Mouse (Mus musculus) stomach, embryonic 14.5 days (tissue): ENCODE measurements around the gene Hmgb3. TPM values are rescaled to one million over a fixed set of nuclear protein-coding genes. Genes with fewer than 3 reads are reported as not detected.

ENCODE experiments used
- ATAC-seq: fragments of 200-750 bp; cut with Nextera tagmentation; 2 replicates; pipeline ENCODE4 v1.8.0; 2017; ENCODE audit warnings: low read depth, moderate TSS enrichment; ENCODE audit not compliant: insufficient number of reproducible peaks, insufficient read depth, low FRiP score
- H3K27ac ChIP-seq: fragments of 300-500 bp; sonication (generic); 2 replicates; pipeline ENCODE4 v1.5.1; 2014; ENCODE audit warnings: mild to moderate bottlenecking, low read length, moderate library complexity, mixed read lengths
- H3K27me3 ChIP-seq: fragments of 300-500 bp; sonication (generic); 2 replicates; pipeline ENCODE4 v1.6.1; 2014; ENCODE audit warnings: low read length, control low read depth, mixed read lengths; ENCODE audit not compliant: control insufficient read depth, insufficient read depth
- H3K36me3 ChIP-seq: fragments of 300-500 bp; sonication (generic); 2 replicates; pipeline ENCODE4 v1.6.1; 2014; ENCODE audit warnings: mild to moderate bottlenecking, control low read depth, low read length, moderate library complexity, mixed read lengths; ENCODE audit not compliant: control insufficient read depth, insufficient read depth
- H3K4me1 ChIP-seq: fragments of 300-500 bp; sonication (generic); 2 replicates; pipeline ENCODE4 v1.6.1; 2014; ENCODE audit warnings: low read length, control low read depth, mixed read lengths; ENCODE audit not compliant: control insufficient read depth, insufficient read depth
- H3K4me2 ChIP-seq: fragments of 300-500 bp; sonication (generic); replicated peaks from 2 replicates; pipeline ENCODE4 v1.6.1; 2014; ENCODE audit warnings: low read depth, low read length, control low read depth
- H3K4me3 ChIP-seq: fragments of 300-500 bp; sonication (generic); 2 replicates; pipeline ENCODE4 v1.5.1; 2014; ENCODE audit warnings: low read depth, low read length, control low read depth
- H3K9ac ChIP-seq: fragments of 300-500 bp; sonication (generic); replicated peaks from 2 replicates; pipeline ENCODE4 v1.6.1; 2014; ENCODE audit warnings: low read depth, mild to moderate bottlenecking, control low read depth, low read length, moderate library complexity, mixed read lengths
- H3K9me3 ChIP-seq: fragments of 300-500 bp; sonication (generic); 2 replicates; pipeline ENCODE4 v1.6.1; 2016; ENCODE audit warnings: low read depth, low read length, control low read depth; ENCODE audit not compliant: control insufficient read depth
- WGBS: fragments of 180-500 bp; shearing (Covaris S2); extraction: QIAGEN DNeasy Blood & Tissue Kit; methylation state at CpG from one replicate; pipeline ENCODE4 v1.1.7; 2014; 5-methylcytosine and 5-hydroxymethylcytosine counted together
- polyA plus RNA-seq: library from polyadenylated mRNA; unstranded; fragments of >200 nt; fragmentation: Nextera tagmentation; extraction: Ambion mirVana; gene quantifications from 2 replicates; pipeline ENCODE4 v1.2.1, GENCODE M21; 2014

Hmgb3 gene
- polyA plus RNA-seq, 1 experiment from 2014 or later = 171 TPM

DNA sequence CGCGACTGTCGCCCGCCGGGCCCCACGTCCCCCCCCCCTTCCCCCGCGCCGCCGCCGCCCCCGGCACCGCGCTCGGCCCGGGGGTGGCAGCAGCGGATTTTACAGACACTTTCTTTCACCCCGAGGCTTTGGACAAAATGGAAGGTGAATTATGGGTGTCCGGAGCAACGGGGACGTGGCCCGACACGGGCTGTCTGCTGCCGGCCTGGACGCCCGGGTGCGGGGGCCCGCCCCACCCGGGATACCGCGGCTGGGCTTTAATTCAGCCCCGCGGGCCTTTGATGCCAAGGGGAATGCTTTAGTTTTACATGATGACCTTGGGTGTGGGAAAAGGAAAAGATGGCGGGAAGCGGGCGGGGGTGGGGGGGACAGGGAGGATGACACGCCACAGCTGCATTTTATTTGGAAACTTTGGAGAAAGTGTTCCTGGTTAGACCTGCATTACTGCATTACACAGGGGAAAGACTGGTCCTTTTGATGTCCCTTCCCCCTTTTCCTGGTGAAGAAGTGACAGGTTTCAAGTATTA, 1.3 kb downstream of the Hmgb3 start:
- Histone ChIP-seq H3K27me3 (no peaks in the 10 kb centered on the region), H3K4me1 (0 out of 2 replicates have a peak, but pooled peaks cover 2% of the 10 kb centered on the region), H3K27ac (no peak overlapping the region; the same call in 1 of the 2 replicates), H3K4me3 (peak overlapping the region; percentile 60), H3K9me3 (no peaks in the 10 kb centered on the region), H3K9ac (peak overlapping the region; percentile 71), H3K4me2 (peak overlapping the region; percentile 46), H3K36me3 (peaks cover 5% of the 10 kb centered on the region; the same call in 1 of the 2 replicates)
- ATAC-seq = no peak
- WGBS = 22% methylated on average over 26 of the region's 37 CpGs

DNA sequence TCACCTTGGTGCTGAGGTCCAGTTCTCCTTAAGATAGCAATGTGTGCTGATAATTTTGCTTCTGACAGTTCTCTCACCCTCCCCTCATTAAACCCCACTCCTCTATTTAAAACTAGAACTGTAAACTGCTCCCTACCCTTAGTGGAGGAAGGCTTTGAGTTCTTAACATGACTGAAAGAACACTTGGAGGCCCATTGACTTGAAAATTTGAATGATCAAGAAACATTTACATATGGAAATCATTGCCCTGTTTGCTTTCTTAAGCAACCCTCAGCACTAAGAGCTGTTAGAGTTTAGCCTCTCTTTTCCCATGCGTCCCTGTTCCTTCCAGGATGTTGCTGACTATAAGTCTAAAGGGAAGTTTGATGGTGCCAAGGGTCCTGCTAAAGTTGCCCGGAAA, 3.6 kb downstream of the Hmgb3 start:
- Histone ChIP-seq H3K4me1 (0 out of 2 replicates have a peak, but pooled peaks cover 2% of the 10 kb centered on the region), H3K27ac (no peak overlapping the region), H3K9me3 (no peaks in the 10 kb centered on the region), H3K9ac (no peak overlapping the region), H3K4me3 (no peak overlapping the region), H3K27me3 (no peaks in the 10 kb centered on the region), H3K4me2 (no peak overlapping the region), H3K36me3 (peaks cover 5% of the 10 kb centered on the region; the same call in 1 of the 2 replicates)
- ATAC-seq = no peak
- 88% methylated on average over 2 of the region's 2 CpGs for WGBS

DNA sequence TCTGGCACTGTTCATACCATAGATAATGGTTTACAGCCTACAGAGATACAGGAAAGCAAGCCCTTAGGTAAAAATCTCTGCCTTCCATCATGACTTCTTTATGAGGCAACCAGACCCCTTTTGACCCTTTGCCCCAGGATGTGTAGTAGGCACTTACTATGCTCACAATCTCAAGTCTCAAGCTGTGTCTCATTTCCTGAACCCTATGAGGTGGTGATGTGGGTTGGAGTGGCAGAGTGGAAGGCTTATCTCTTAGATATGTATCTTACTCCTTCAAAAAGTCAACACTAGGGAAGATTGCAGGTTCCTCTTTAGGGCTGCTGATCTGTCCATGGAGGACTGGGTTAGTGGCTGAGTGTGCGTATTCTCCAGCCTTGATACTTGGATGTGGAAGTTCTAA, 5.1 kb downstream of the Hmgb3 start:
- Histone ChIP-seq H3K4me3 (no peak overlapping the region), H3K4me1 (0 out of 2 replicates have a peak, but pooled peaks cover 2% of the 10 kb centered on the region), H3K9me3 (no peaks in the 10 kb centered on the region), H3K36me3 (peaks cover 5% of the 10 kb centered on the region; the same call in 1 of the 2 replicates), H3K9ac (no peak overlapping the region), H3K27me3 (no peaks in the 10 kb centered on the region), H3K4me2 (no peak overlapping the region), H3K27ac (no peak overlapping the region)
- ATAC-seq = no peak
- WGBS = 100% methylated on average over 1 of the region's 1 CpGs

DNA sequence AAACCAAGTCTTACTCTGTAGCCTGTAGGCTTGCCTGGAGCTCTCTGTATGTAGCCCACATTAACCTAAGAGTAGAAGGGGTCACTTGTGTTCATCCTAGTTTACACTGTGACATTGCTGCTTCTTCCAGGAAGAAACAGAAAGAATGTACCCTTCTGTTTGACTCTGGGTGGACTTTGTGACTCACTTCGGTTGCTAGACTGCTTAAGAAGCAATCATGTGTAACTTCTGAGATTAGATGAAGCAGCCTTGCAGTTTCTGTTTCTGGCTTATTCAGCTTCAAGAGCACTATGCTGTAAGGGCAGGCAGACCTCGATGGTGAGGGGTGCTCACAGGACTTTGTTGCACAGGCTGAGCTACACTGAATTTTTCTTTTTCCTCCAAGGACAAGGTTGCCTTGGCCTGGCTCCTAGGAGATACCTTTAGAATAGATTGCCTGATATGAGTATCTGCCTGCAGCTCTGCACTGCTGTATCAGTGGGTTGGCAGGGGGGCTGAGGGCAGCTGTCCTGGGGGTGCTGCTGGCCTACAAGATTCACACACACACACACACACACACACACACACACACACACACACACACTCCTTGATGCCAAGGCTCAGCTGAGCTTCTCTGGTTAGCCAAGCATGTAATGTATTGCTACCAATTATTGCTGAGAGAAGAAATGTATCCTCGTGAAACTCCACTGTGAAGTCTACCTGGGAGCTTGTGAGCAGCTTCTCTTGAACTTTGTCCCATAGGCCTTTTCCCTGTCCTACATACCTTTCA, 17.6 kb downstream of the Hmgb3 start:
- Histone ChIP-seq H3K9me3 (no peaks in the 10 kb centered on the region), H3K4me1 (no peaks in the 10 kb centered on the region), H3K4me2 (no peak overlapping the region), H3K4me3 (no peak overlapping the region), H3K9ac (no peak overlapping the region), H3K27ac (no peak overlapping the region), H3K36me3 (no peaks in the 10 kb centered on the region), H3K27me3 (no peaks in the 10 kb centered on the region)
- WGBS = 71% methylated on average over 3 of the region's 3 CpGs
- no peak for ATAC-seq

- ATAC-seq = no peak
- Histone ChIP-seq H3K4me3 (no peak overlapping the region), H3K27ac (no peak overlapping the region), H3K4me2 (no peak overlapping the region), H3K27me3 (no peaks in the 10 kb centered on the region), H3K4me1 (no peaks in the 10 kb centered on the region), H3K9ac (no peak overlapping the region), H3K36me3 (no peaks in the 10 kb centered on the region), H3K9me3 (no peaks in the 10 kb centered on the region)
- 50% methylated on average over 2 of the region's 2 CpGs for WGBS
These were observed 19.8 kb downstream of the Hmgb3 start for GRCm38 (mm10) chrX:71575550-71575949.

DNA sequence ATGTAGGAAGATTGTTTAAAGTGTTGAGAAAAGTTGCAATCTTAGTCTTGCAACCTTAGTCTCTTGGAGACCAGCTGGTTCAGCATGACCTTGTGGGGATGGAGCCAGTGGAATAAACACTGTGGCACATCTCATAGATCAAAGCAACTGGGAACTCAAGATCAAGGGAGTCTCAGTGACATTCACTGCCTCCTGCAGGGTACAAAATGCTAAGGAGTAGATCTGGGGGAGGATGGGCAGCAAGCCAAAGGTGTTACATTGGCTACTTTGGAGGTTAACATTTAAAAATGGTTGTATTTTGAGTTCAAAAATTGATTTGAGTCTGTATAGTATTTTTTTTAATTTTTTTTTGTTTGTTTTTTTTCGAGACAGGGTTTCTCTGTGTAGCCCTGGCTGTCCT, 33.5 kb downstream of the Hmgb3 start:
- WGBS = 60% methylated on average over 1 of the region's 1 CpGs
- H3K9ac ChIP-seq = no peak overlapping the region

DNA sequence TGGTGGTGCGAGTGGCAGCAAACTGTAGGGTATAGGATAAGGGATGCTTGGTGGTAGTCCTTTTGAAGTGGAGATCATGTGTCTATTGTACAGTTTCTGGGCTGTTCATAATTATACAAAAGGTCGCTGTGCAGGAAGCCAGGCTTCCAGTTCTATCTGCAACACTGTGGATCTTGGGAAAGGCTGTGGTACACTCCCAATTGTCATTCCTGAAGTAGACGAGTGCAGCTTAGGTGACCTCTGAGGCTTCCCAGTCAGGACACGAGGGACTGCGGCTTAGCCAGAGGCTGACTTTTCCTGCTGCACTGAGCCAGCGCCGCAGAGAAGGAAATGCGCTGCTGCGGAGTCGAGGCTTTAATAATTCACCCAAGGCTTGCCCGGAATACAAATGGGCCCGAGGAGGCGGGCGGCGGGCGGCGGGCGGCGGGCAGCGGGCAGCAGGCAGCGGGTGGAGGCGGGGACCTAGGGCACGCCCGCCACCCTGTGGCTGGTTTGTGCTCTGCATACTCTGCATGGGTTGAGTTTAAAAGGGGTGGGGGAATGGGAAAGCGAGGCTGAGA, 45.4 kb downstream of the Hmgb3 start:
- Histone ChIP-seq H3K4me1 (no peaks in the 10 kb centered on the region), H3K4me2 (peak overlapping the region; percentile 44), H3K27ac (no peak overlapping the region), H3K27me3 (no peaks in the 10 kb centered on the region), H3K36me3 (no peaks in the 10 kb centered on the region), H3K9ac (no peak overlapping the region), H3K9me3 (no peaks in the 10 kb centered on the region), H3K4me3 (peak overlapping the region; percentile 11; the same call in 1 of the 2 replicates)
- WGBS = 11% methylated on average over 25 of the region's 25 CpGs
- peak; percentile 71; the same call in 1 of the 2 replicates for ATAC-seq

More for the DNA sequence above, 33.5 kb downstream of the Hmgb3 start:
- Histone ChIP-seq H3K4me2 (no peak overlapping the region), H3K9me3 (no peaks in the 10 kb centered on the region), H3K4me3 (no peak overlapping the region), H3K4me1 (no peaks in the 10 kb centered on the region), H3K27me3 (no peaks in the 10 kb centered on the region), H3K36me3 (no peaks in the 10 kb centered on the region), H3K27ac (no peak overlapping the region)
- ATAC-seq = no peak
